Mouse (Mus musculus) CD4-positive, CD25-positive, alpha-beta regulatory T cell, adult 2 months (primary cell): ENCODE measurements around the gene Plpp6.

ENCODE experiments used
- DNase-seq: peaks from one replicate; pipeline ENCODE4 v3.0.0-alpha.2; 2012; ENCODE audit warnings: low read depth, low spot score

Gene Plpp6

GRCm38 (mm10) chr19:28963842-28964551 lies at the start of gene Plpp6:
Gene Plpp6, plus strand, starts transcription at chr19:28963953.
- peak; percentile 88 for DNase-seq

DNA sequence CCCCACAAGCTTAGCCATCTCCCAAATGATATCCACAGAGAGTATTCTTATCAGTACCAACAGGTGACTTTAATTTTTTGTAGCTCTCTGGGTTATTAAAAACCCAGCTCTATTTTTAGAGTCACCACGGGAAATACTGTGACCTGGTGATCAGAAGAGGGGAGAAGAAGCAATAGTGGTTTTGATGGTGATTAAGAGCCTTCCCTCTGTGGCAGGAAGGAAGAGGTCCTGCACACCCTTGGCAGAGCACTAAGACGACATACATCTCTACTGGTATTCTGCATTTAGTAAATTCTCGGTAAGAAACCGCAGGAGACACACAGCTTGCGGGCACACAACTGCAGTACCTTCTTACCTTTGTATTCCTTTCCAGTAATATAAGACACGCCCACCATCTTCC lies 49.2 kb upstream of the Plpp6 start:
- no peak for DNase-seq

GRCm38 (mm10) chr19:28915602-28916250 lies 48.0 kb upstream of the Plpp6 start:
- no peak for DNase-seq

- DNase-seq: no peak
Measured at GRCm38 (mm10) chr19:28916492-28916891, 47.3 kb upstream of the Plpp6 start.

DNA sequence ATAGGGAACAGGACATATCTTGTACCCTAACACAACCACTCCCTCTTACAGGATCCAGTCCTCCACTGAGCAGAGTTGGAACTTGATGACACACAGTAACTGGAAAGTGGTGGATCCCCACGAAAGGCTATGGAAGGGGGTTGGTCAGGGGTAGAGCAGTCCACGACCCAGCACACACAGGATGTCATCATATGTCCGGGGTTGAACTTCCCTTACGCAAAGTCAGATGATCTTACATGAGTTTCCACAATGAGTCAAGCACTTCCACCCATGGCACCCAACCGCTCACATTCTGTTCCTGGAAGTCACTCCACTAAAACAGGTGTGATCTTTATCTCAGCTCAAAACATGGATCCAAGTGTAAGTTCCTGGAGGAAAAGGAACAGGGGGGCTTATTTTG lies 45.9 kb upstream of the Plpp6 start:
- no peak for DNase-seq

- DNase-seq: no peak
Measured at GRCm38 (mm10) chr19:28926366-28926765, 37.4 kb upstream of the Plpp6 start.

- peak; percentile 15 for DNase-seq
Measured at GRCm38 (mm10) chr19:28927396-28927795, 36.4 kb upstream of the Plpp6 start.

DNA sequence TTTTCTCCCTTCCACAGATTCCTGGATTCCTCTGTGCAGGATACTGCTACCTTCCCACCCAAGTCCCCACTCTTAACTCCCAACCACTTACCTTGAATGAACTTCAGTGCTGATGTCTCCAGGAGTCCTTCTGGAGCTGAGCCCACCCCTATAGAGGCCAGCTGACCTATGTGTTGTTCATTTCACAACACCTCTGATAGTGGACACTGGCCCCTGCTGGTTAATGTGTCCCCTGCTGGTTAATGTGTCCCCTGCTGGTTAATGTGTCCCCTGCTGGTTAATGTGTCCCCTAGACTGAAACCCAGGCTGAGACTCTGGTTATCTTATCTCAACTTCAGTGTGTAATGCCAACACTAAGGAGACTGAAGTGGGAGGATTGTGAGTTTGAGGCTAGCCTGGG lies 34.7 kb upstream of the Plpp6 start:
- no peak for DNase-seq

GRCm38 (mm10) chr19:28934897-28935296 lies 28.9 kb upstream of the Plpp6 start:
- no peak for DNase-seq

DNA sequence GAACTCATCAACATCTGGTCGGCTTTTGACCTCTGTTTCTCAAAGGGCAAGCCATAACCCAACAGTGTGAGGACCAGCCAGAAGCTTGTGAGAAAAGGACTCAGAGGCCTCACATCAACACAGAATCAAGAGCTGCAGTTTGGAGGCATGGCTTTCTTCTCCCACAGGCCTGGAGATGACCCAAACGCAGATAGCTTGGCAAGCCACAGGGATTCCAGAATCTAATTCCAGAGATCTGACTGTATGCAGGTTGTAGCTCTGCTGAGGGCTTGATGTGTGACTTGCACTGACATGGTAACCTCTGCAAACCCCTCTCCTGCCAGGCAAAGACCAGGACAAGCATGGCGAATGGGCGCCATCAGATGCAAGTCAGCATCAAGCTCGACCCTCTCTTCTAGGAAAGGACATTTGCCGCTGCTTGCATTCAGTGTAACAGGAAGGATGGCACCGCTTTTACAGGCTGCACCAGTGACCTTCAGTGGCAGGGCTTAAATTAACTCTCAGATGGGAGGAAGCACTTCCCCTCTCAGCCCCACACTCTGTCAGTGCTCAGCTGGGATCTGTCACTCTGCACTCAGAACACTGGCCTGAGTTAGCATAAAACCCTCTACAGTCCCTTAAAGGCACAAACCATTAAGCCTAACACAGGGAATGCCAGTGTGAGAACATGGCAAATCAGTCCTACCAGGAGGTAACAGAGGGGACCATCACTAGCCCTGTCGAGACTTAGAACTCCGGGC lies 23.4 kb upstream of the Plpp6 start:
- no peak for DNase-seq

- no peak for DNase-seq
Measured at GRCm38 (mm10) chr19:28941271-28941670, 22.5 kb upstream of the Plpp6 start.

DNA sequence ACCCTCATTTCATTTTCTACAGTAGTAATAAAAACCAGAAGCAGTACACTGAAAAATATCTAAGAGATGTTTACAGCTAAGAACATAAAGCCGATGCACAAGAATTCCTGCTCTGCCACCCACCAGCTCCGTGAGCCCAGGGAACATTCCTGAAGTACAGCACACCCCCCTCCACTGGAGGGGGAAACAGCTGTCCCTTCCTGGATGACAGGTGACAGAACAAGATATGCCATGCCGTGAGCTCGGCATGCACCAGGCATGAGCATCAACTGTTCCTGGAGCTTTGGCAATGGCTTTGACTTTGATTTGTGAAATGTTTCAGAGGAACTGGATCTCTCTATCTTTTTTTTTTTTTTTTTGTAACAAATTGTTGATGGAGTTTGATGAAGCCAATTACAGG lies 17.0 kb upstream of the Plpp6 start:
- no peak for DNase-seq

- DNase-seq: no peak
Measured at GRCm38 (mm10) chr19:28947311-28947710, 16.4 kb upstream of the Plpp6 start.

- no peak for DNase-seq
Measured at GRCm38 (mm10) chr19:28951251-28951650, 12.5 kb upstream of the Plpp6 start.

DNA sequence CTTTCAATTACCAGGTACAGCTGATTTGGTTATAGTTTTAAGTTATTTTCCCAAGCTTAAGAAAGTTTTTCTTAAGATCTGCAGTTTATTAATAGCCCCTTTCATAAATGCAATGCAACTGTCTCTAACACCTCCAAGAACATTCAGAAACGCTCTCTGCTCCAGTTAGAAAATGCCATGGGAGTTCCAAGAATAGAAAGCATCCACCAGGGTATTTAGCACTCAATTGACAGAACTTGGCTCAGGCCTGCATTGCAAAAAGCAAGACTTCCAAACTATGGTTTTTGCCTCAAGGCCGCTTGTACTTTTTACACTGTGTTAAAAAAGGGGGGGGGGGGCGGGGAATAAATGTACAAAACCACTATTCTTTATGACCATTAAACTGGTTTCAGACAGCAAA lies 640 bp upstream of the Plpp6 start:
- DNase-seq: no peak

- no peak for DNase-seq
Measured at GRCm38 (mm10) chr19:28963513-28963841, 276 bp upstream of the Plpp6 start.

DNA sequence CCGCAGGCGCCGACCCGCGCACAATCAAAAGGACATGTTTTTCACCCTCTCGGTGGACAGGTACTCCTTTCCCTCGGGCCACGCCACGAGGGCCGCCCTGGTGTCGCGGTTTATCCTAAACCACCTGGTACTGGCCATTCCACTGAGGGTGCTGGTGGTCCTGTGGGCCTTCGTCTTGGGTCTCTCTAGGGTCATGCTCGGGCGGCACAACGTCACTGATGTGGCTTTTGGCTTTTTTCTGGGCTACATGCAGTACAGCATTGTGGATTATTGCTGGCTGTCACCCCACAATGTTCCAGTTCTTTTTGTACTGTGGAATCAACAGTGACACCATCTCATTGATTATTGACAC lies 775 bp downstream of the Plpp6 start:
- no peak for DNase-seq

DNA sequence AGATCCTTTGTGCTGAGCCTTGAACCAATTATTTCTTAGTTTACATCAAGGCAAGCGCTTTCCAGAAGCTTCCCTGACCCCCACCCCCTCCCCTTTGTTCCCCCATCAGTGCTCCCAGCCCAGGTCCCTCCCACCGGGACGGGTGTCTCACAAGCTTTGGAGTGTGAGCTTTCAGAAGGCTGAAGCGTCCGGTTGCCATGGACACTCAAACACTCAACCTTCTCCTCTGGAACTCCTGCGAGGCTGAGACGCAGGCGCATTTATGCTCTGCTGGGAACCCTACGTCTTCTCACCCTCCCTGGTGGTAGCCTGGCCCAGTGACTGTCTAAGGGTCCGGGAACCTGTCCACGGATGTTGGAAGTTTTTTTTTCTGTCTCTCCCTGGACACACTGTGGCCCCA lies 3.9 kb downstream of the Plpp6 start, which contains the start of gene 4430402I18Rik:
TSS of gene 4430402I18Rik (minus strand) at position 149 of the 400 bp plus-strand sequence.
- DNase-seq: no peak

- DNase-seq: no peak
Measured at GRCm38 (mm10) chr19:28968178-28968577, 4.4 kb downstream of the Plpp6 start.

GRCm38 (mm10) chr19:28969231-28969630 lies 5.5 kb downstream of the Plpp6 start:
- DNase-seq: no peak

GRCm38 (mm10) chr19:28970251-28970650 lies 6.5 kb downstream of the Plpp6 start:
- no peak for DNase-seq

GRCm38 (mm10) chr19:28974862-28975611 lies 11.3 kb downstream of the Plpp6 start:
- peak; percentile 84 for DNase-seq
